In the genomic region with DNA sequence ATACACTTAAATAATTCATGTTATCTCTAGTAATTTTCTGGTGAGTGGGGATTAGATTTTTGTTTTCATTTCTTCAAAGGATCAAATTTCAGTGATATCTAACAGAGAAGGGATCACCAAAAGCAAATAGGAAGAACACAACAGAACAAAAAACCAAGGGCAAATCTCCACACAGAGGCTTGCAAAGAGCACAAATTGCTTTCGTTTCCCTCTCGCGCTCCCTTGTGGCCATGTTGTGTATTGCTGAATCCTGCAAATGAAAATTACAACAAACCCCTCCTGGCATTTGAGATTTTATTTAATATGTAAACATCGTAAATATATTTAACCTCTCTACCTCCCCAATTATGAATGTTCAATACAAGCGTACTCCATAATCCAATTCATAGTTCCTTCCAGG, we compare ENCODE assay signal across 7 mouse cellular contexts.
DNase-seq lines count a peak whose midpoint lies in the region; ATAC-seq lines count a peak whose summit lies in the region.

No protein-coding gene starts in this region.

- peak; percentile 81 for DNase-seq in testis, postnatal 10 days (ENCODE audit: low spot score)
- no peak for DNase-seq in testis, postnatal 14 days (ENCODE audit: low spot score)
- DNase-seq in adrenal gland, adult 2 months, result peak; percentile 44
- peak; percentile 77 for DNase-seq in heart, postnatal 4 days
- peak; percentile 65 for DNase-seq in limb, embryonic 10.5 days (ENCODE audit: low spot score)
- peak; percentile 40 for DNase-seq in ovary, postnatal 14 days (ENCODE audit: low spot score)

- WGBS in limb, embryonic 10.5 days, result 16% methylated on average over 5 of the region's 5 CpGs

- no peak overlapping the region for H3K4me3 ChIP-seq in limb, embryonic 10.5 days

- peak; percentile 86 for ATAC-seq in common myeloid progenitor, adult 5-6 weeks (replicated peaks; ENCODE audit: low read depth, poor library complexity, severe bottlenecking)

- no peaks in the 10 kb centered on the region for H3K36me3 ChIP-seq in limb, embryonic 10.5 days

- no peak overlapping the region for H3K27ac ChIP-seq in limb, embryonic 10.5 days

- H3K9me3 ChIP-seq in limb, embryonic 10.5 days (replicated peaks), result no peaks in the 10 kb centered on the region

- no peaks in the 10 kb centered on the region for H3K27me3 ChIP-seq in limb, embryonic 10.5 days (ENCODE audit: low read depth, poor library complexity, severe bottlenecking)

- no peaks in the 10 kb centered on the region for H3K4me1 ChIP-seq in limb, embryonic 10.5 days
